Mouse (Mus musculus) forebrain, embryonic 11.5 days (tissue): ENCODE measurements around the gene Parl. TPM values are rescaled to one million over a fixed set of nuclear protein-coding genes. Genes with fewer than 3 reads are reported as not detected.

Experiments
- ATAC-seq: fragments of 200-750 bp; cut with Nextera tagmentation; replicated peaks from 2 replicates; pipeline ENCODE4 v1.8.0; 2017; ENCODE audit warnings: moderate TSS enrichment; ENCODE audit not compliant: low FRiP score
- DNase-seq: peaks from one replicate; pipeline ENCODE4 v3.0.0-alpha.2; 2017; ENCODE audit warnings: low spot score
- H3K27ac ChIP-seq: fragments of 300-500 bp; sonication (generic); 2 replicates; pipeline ENCODE4 v1.5.1; 2014; ENCODE audit warnings: low read depth, low read length
- H3K27me3 ChIP-seq: fragments of 300-500 bp; sonication (generic); 2 replicates; pipeline ENCODE4 v1.6.1; 2014; ENCODE audit warnings: mild to moderate bottlenecking, low read length, mixed read lengths; ENCODE audit not compliant: control insufficient read depth, insufficient read depth
- H3K36me3 ChIP-seq: fragments of 300-500 bp; sonication (generic); 2 replicates; pipeline ENCODE4 v1.6.1; 2014; ENCODE audit warnings: mild to moderate bottlenecking, low read length, moderate library complexity, mixed read lengths; ENCODE audit not compliant: control insufficient read depth, insufficient read depth
- H3K4me1 ChIP-seq: fragments of 300-500 bp; sonication (generic); replicated peaks from 2 replicates; pipeline ENCODE4 v1.6.1; 2014; ENCODE audit warnings: low read length, mixed read lengths; ENCODE audit not compliant: control insufficient read depth, insufficient read depth
- H3K4me2 ChIP-seq: fragments of 300-500 bp; sonication (generic); 2 replicates; pipeline ENCODE4 v1.6.1; 2014; ENCODE audit warnings: low read depth, mild to moderate bottlenecking, low read length, moderate library complexity, mixed read lengths; ENCODE audit not compliant: severe bottlenecking
- H3K4me3 ChIP-seq: fragments of 300-500 bp; sonication (generic); 2 replicates; pipeline ENCODE4 v1.5.1; 2014; ENCODE audit warnings: low read depth, low read length
- H3K9ac ChIP-seq: fragments of 300-500 bp; sonication (generic); 2 replicates; pipeline ENCODE4 v1.6.1; 2014; ENCODE audit warnings: low read length
- H3K9me3 ChIP-seq: fragments of 300-500 bp; sonication (generic); 2 replicates; pipeline ENCODE4 v1.6.1; 2016; ENCODE audit warnings: low read length, mixed read lengths; ENCODE audit not compliant: control insufficient read depth
- WGBS: fragments of 180-500 bp; shearing (Covaris S2); extraction: QIAGEN DNeasy Blood & Tissue Kit; methylation state at CpG from one replicate; pipeline ENCODE4 v1.1.7; 2014; 5-methylcytosine and 5-hydroxymethylcytosine counted together
- polyA plus RNA-seq: library from polyadenylated mRNA; unstranded; fragments of >200 nt; fragmentation: Nextera tagmentation; extraction: Ambion mirVana; gene quantifications from 2 replicates; pipeline ENCODE4 v1.2.1, GENCODE M21; 2014

Parl gene
- polyA plus RNA-seq: 103 and 107 TPM in 2 replicates

DNA sequence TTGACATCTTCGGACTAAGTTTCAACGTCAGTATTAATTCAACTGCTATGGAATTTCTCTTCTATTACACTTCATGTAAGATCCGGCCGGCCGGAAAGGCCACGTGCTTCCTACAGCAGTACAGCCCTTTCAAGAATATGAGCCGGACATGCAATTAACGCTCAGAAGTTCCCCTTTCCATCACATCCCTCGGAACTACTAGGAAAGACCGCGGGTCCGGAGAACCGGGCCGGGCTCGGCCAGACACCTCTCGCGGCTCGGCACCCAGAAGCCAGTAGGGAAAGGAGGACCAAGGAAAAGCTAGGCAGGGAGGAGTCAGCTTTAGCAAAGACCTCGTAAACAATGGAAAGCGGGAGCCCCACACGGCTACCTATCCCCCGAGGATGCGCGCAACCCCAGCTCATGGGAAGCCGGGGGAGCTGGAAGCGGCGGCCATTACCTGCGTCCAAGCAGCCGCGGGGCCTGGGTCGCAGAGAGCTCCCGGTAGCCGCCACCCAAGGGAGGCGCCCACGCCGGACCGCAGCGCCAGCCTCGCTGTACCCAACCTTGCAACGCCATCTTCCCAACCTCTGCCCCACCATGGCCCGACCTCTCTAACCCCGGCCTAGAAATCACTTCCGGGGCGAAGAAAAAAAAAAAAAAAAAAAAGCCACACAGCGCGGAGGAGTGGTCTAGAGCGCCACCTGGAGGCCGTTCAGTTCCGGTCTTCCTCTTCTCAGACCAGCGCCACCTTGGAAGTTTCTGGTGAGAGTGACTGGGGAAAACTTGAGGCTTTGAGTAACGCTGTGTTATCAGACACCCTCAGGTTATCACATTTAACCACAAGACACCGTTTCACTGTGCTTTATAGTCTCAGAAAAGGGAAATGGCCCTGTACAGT, at the start of gene Parl:
Gene Parl (minus strand): TSS at position 618 of the 880 bp plus-strand sequence.
- ATAC-seq (peak; percentile 91), DNase-seq (peak; percentile 94)
- no peaks in the 10 kb centered on the region for H3K27me3 ChIP-seq
- peak within 1 kb of the TSS; percentile 89 for H3K4me3 ChIP-seq
- H3K36me3 ChIP-seq: no peaks in the 10 kb centered on the region
- peak within 1 kb of the TSS; percentile 78 for H3K4me2 ChIP-seq
- H3K4me1 ChIP-seq: peaks cover 8% of the 10 kb centered on the region
- WGBS: under 1% methylated on average over 51 of the region's 52 CpGs
- H3K9ac ChIP-seq: peak within 1 kb of the TSS; percentile 85
- H3K9me3 ChIP-seq: no peaks in the 10 kb centered on the region
- H3K27ac ChIP-seq: no peak within 1 kb of the TSS

- Histone ChIP-seq H3K4me2 (no peak overlapping the region), H3K9me3 (no peaks in the 10 kb centered on the region), H3K4me3 (no peak overlapping the region), H3K4me1 (no peaks in the 10 kb centered on the region), H3K27ac (no peak overlapping the region), H3K9ac (no peak overlapping the region), H3K36me3 (no peaks in the 10 kb centered on the region; the same call in 1 of the 2 replicates), H3K27me3 (no peaks in the 10 kb centered on the region)
- WGBS: 86% methylated on average over 1 of the region's 1 CpGs
- ATAC-seq: no peak
- DNase-seq: no peak
Measured at GRCm38 (mm10) chr16:20345464-20345863, 43.3 kb upstream of the Parl start.

GRCm38 (mm10) chr16:20338616-20339015, 36.4 kb upstream of the Parl start:
- Histone ChIP-seq H3K27ac (no peak overlapping the region), H3K36me3 (no peaks in the 10 kb centered on the region), H3K9ac (no peak overlapping the region), H3K9me3 (no peaks in the 10 kb centered on the region), H3K4me1 (no peaks in the 10 kb centered on the region), H3K4me3 (no peak overlapping the region), H3K27me3 (no peaks in the 10 kb centered on the region), H3K4me2 (no peak overlapping the region)
- WGBS: 95% methylated on average over 3 of the region's 3 CpGs
- no peak for DNase-seq
- ATAC-seq: no peak

GRCm38 (mm10) chr16:20334918-20335317, 32.7 kb upstream of the Parl start:
- Histone ChIP-seq H3K4me3 (no peak overlapping the region), H3K36me3 (no peaks in the 10 kb centered on the region; the same call in 1 of the 2 replicates), H3K27me3 (no peaks in the 10 kb centered on the region), H3K9me3 (no peaks in the 10 kb centered on the region), H3K9ac (no peak overlapping the region), H3K4me1 (no peaks in the 10 kb centered on the region), H3K4me2 (no peak overlapping the region), H3K27ac (no peak overlapping the region)
- 94% methylated on average over 8 of the region's 8 CpGs for WGBS
- no peak for DNase-seq
- ATAC-seq: no peak

DNA sequence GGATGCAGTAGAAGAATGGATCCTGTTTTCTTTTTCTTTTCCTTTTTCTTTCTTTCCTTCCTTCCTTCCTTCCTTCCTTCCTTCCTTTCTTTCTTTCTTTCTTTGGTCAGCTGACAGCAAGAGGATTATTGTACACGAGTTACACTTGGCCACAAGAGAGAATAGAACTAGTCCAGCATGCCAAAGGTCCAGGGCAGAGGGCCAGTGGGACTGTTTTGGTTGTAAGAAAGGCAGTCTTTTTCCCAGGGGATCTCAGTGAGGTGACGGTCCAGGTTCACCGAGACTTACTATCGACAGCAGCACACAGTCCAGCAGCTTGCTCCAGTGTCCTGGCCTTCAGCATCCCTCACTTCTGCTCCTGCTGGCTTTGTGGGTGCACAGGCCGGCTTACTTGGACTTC, 26.1 kb upstream of the Parl start:
- H3K4me3 ChIP-seq: no peak overlapping the region
- H3K36me3 ChIP-seq: no peaks in the 10 kb centered on the region; the same call in 1 of the 2 replicates
- 87% methylated on average over 5 of the region's 5 CpGs for WGBS
- no peak overlapping the region for H3K27ac ChIP-seq
- no peak for ATAC-seq
- H3K9me3 ChIP-seq: no peaks in the 10 kb centered on the region
- no peak overlapping the region for H3K4me2 ChIP-seq
- no peaks in the 10 kb centered on the region for H3K4me1 ChIP-seq
- no peaks in the 10 kb centered on the region for H3K27me3 ChIP-seq
- no peak for DNase-seq
- no peak overlapping the region for H3K9ac ChIP-seq

DNA sequence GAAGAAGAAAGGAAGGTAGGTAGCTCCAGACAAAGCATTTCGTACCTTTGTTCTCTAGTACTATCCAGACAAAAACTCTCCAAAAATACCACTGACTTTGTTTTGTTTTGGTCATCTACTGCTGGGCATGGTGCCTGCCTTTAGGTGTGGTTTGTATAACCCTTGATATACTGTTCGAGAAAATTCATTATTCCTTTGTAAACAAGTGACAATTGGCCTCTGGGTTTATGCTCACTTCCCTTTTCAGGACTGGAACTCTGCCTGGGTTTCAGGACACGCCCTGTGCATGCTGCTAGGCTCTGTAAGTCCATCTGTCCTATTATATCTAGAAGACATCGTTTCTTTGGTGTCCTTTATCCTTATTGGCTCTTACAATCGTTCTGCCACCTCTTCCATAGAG, 23.1 kb upstream of the Parl start, which contains the start of gene Cyp2ab1:
Gene Cyp2ab1 (minus strand): TSS at position 119 of the 400 bp plus-strand sequence.
- no peaks in the 10 kb centered on the region for H3K4me1 ChIP-seq
- WGBS: 80% methylated on average over 5 of the region's 5 CpGs
- H3K36me3 ChIP-seq: no peaks in the 10 kb centered on the region; the same call in 1 of the 2 replicates
- DNase-seq (no peak), ATAC-seq (no peak)
- no peak within 1 kb of the TSS for H3K27ac ChIP-seq
- H3K27me3 ChIP-seq: no peaks in the 10 kb centered on the region
- no peaks in the 10 kb centered on the region for H3K9me3 ChIP-seq
- no peak within 1 kb of the TSS for H3K4me2 ChIP-seq
- no peak within 1 kb of the TSS for H3K4me3 ChIP-seq
- H3K9ac ChIP-seq: no peak within 1 kb of the TSS

GRCm38 (mm10) chr16:20323907-20324306, 21.7 kb upstream of the Parl start:
- Histone ChIP-seq H3K4me1 (no peaks in the 10 kb centered on the region), H3K36me3 (no peaks in the 10 kb centered on the region; the same call in 1 of the 2 replicates), H3K27ac (no peak overlapping the region), H3K27me3 (no peaks in the 10 kb centered on the region), H3K4me3 (no peak overlapping the region), H3K9me3 (no peaks in the 10 kb centered on the region), H3K9ac (no peak overlapping the region), H3K4me2 (no peak overlapping the region)
- no peak for DNase-seq
- ATAC-seq: no peak
- 82% methylated on average over 5 of the region's 5 CpGs for WGBS

- Histone ChIP-seq H3K36me3 (no peaks in the 10 kb centered on the region), H3K9ac (no peak overlapping the region), H3K4me3 (no peak overlapping the region), H3K9me3 (no peaks in the 10 kb centered on the region), H3K27ac (no peak overlapping the region), H3K27me3 (no peaks in the 10 kb centered on the region), H3K4me1 (no peaks in the 10 kb centered on the region), H3K4me2 (no peak overlapping the region)
- DNase-seq (no peak), ATAC-seq (no peak)
- 88% methylated on average over 4 of the region's 4 CpGs for WGBS
Measured at GRCm38 (mm10) chr16:20322274-20322673, 20.1 kb upstream of the Parl start.
